Mouse (Mus musculus) ES-Bruce4 (cell line): ENCODE data around the gene Mpzl3. TPM values are rescaled to one million over a fixed set of nuclear protein-coding genes. Genes with fewer than 3 reads are reported as not detected.

Experiments
- H3K27ac ChIP-seq: 2 replicates; pipeline ENCODE4 v1.5.1; 2012; ENCODE audit warnings: low read length, inconsistent platforms; ENCODE audit not compliant: insufficient read depth
- H3K27me3 ChIP-seq: 2 replicates; pipeline ENCODE4 v1.6.1; 2012; ENCODE audit warnings: mild to moderate bottlenecking, low read length, inconsistent platforms; ENCODE audit not compliant: control insufficient read depth, poor library complexity, insufficient read depth, severe bottlenecking
- H3K36me3 ChIP-seq: 2 replicates; pipeline ENCODE4 v1.6.1; 2012; ENCODE audit warnings: inconsistent platforms, mild to moderate bottlenecking, low read length, moderate library complexity; ENCODE audit not compliant: control insufficient read depth, poor library complexity, insufficient read depth, severe bottlenecking
- H3K4me1 ChIP-seq: one replicate; pipeline ENCODE4 v1.8.1; 2011; ENCODE audit warnings: low read length; ENCODE audit not compliant: control insufficient read depth, insufficient read depth
- H3K4me3 ChIP-seq: 2 replicates; pipeline ENCODE4 v1.5.1; 2011; ENCODE audit warnings: low read depth, mild to moderate bottlenecking, low read length
- H3K9ac ChIP-seq: 2 replicates; pipeline ENCODE4 v1.6.1; 2012; ENCODE audit warnings: low read depth, mild to moderate bottlenecking, inconsistent platforms; ENCODE audit not compliant: poor library complexity, severe bottlenecking
- H3K9me3 ChIP-seq: replicated peaks from 2 replicates; pipeline ENCODE4 v1.6.1; 2012; ENCODE audit warnings: mild to moderate bottlenecking, low read length, inconsistent platforms; ENCODE audit not compliant: control insufficient read depth, poor library complexity, insufficient read depth, severe bottlenecking
- CTCF ChIP-seq: IDR thresholded peaks from one replicate; pipeline ENCODE4 v1.8.1; 2011; ENCODE audit warnings: low read depth, low read length
- EP300 ChIP-seq: IDR thresholded peaks from 2 replicates; pipeline ENCODE4 v1.6.1; 2011; ENCODE audit warnings: low read depth, low read length; ENCODE audit not compliant: insufficient read depth
- POLR2A ChIP-seq: IDR thresholded peaks from one replicate; pipeline ENCODE4 v1.8.1; 2011; ENCODE audit warnings: low read length; ENCODE audit not compliant: insufficient read depth
- polyA plus RNA-seq: library from polyadenylated mRNA; stranded (reverse); fragments of >200 nt; gene quantifications from 2 replicates; pipeline ENCODE4 v1.2.4, GENCODE M21; 2011; ENCODE audit warnings: low read depth; ENCODE audit not compliant: missing spikeins, insufficient read depth, insufficient read length

The Mpzl3 gene
- polyA plus RNA-seq, 1 experiment = 6.7 TPM

DNA sequence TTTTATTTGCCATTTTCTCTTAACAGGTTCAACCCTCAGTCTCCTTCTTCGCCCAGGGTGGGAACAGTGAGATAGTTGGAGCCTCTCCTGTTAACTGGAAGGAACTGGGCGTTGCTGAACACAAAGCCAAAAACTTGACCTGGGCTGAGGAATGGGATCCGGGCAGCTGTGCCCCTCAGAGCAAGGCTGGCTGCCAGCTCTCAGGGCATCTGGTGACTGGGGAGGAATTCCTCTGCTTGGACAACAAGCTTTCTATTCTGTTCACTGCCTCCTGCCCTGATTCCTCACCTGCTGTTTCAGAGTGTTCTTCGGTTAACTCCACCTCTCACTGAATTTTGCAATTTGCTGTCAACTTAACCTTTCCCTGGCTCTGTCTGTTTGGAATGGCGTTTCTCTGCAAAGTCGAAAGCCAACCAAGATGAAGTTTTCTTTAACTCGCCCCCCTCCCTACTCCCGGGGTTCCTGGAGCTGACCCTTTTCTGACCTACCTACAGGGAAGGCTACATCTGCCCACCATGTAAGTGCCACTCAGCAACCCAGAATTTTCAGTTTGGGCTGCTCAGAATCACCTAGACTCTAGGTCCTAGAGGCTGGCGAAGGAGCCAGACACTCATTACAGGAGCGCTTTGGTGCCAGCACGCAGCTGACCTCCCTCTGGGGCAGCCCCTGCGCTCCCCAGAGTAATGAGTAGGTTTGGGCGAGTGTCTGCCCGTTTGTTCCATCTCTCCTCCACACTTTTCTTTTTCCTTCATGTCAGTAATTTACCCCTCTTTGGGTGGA, 14.7 kb upstream of the Mpzl3 start:
- no peaks in the 10 kb centered on the region for H3K4me1 ChIP-seq
- H3K9me3 ChIP-seq = no peaks in the 10 kb centered on the region
- H3K27me3 ChIP-seq = no peaks in the 10 kb centered on the region
- H3K4me3 ChIP-seq = peak overlapping the region; percentile 12; the same call in 1 of the 2 replicates
- H3K9ac ChIP-seq = peak overlapping the region; percentile 72
- TF ChIP-seq CTCF = no peak
- no peak for TF ChIP-seq POLR2A
- TF ChIP-seq EP300 = no peak
- H3K27ac ChIP-seq = no peak overlapping the region
- H3K36me3 ChIP-seq = peaks cover 5% of the 10 kb centered on the region; the same call in 1 of the 2 replicates

DNA sequence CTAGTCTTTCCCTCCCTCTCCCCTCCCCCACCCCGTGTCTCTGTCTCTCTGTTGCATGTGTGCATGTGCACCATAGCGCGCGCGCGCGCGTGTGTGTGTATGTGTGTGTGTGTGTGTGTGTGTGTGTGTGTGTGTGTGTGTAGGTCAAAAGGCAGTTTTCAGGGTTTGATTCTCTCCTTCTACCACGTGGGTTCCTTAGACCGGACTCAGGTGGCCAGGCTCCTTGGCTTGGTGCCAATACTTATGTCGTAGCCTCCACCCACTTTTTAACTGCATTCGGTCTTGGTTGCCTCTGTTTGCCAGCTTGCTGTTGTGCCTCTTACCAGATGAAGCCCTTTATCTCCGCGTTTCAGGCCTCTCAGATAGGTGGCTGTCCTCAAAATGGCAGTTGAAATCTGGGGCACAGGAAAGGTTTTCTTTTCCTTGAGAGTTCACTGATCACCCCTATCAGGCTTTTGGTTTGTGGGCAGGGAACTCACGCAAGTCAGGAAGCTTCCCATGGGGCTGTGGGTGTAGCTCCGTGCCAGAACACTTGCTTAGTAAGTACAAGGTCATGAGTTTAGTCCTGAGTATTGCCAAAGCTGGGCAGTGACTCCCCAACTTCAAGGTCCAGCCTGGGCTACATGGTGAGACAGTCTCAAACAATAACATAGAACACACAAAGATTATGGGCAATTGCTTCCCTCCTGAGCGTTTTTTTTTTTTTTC, 13.7 kb upstream of the Mpzl3 start:
- Histone ChIP-seq H3K9ac (peak overlapping the region; percentile 72), H3K9me3 (no peaks in the 10 kb centered on the region), H3K4me1 (no peaks in the 10 kb centered on the region), H3K36me3 (peaks cover 6% of the 10 kb centered on the region; the same call in 1 of the 2 replicates), H3K27me3 (no peaks in the 10 kb centered on the region), H3K27ac (peak overlapping the region; percentile 85), H3K4me3 (no peak overlapping the region)
- TF ChIP-seq POLR2A = no peak
- TF ChIP-seq EP300 = no peak
- TF ChIP-seq CTCF = no peak

DNA sequence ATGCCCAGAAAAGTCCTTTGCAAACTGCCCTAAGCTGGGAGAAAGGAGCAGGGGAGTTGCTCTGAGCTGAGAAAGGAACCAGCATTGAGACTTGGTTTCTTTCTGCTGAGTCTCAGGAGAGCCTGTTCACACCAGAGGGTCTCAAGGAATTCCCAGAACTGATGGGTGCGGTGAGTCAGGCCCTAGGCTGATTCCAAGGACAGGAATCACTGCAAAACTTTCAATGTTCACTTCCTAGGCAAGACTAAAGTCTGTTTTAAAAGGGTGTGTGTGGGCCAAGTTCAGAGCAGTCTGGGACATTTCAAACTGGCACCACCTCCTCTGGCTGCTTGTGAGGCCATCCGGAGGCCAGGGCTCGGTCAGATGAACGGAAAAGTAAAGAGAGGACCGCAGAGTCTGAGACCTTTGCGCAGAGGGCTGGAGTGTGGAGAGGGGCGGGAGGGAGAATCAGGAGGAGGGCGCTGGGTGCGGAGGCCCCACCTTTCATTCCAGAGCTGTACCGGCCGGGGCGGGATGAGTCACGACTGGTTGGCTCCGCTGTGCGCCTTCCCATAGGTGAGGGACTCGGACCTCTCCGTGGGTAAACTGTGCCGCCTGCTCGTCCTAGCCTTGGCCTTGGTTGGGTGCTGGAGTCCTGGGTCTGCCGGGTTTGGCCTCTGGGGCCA, 12.8 kb upstream of the Mpzl3 start:
- H3K9ac ChIP-seq = peak overlapping the region; percentile 67

DNA sequence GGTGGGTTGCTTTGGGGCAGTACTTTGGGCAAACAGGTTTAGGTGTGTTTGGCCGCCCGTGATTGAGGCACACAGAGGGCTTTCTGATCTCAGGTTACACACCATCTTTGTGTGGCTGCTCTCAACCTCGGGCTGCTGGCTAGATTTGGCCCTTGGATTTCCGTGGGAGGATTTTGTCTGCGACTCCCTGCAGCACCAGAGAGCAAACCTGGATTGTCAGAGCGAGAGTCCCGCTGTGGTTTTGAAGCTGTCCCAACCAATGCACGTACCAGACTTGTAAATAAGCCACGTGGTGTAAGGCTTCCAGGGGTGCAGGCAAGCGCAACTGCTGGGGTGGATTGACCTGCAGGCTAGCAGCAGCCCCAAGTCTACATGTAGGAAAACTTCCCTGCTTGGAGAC, 12.0 kb upstream of the Mpzl3 start:
- Histone ChIP-seq H3K9ac (peak overlapping the region; percentile 67), H3K27ac (peak overlapping the region; percentile 25; the same call in 1 of the 2 replicates), H3K9me3 (no peaks in the 10 kb centered on the region), H3K4me1 (no peaks in the 10 kb centered on the region), H3K36me3 (peaks cover 12% of the 10 kb centered on the region), H3K27me3 (no peaks in the 10 kb centered on the region), H3K4me3 (peak overlapping the region; percentile 66)
- TF ChIP-seq EP300 (peak; percentile 29; the same call in 1 of the 2 replicates), CTCF (no peak)

More for the DNA sequence above, 12.8 kb upstream of the Mpzl3 start:
- TF ChIP-seq EP300 (0 out of 2 replicates have a peak, but pooled peaks have one; percentile 24), CTCF (no peak), POLR2A (peak; percentile 50)
- H3K4me1 ChIP-seq = no peaks in the 10 kb centered on the region
- H3K4me3 ChIP-seq = peak overlapping the region; percentile 66
- H3K9me3 ChIP-seq = no peaks in the 10 kb centered on the region
- peak overlapping the region; percentile 85 for H3K27ac ChIP-seq
- H3K36me3 ChIP-seq = peaks cover 8% of the 10 kb centered on the region; the same call in 1 of the 2 replicates
- H3K27me3 ChIP-seq = no peaks in the 10 kb centered on the region

DNA sequence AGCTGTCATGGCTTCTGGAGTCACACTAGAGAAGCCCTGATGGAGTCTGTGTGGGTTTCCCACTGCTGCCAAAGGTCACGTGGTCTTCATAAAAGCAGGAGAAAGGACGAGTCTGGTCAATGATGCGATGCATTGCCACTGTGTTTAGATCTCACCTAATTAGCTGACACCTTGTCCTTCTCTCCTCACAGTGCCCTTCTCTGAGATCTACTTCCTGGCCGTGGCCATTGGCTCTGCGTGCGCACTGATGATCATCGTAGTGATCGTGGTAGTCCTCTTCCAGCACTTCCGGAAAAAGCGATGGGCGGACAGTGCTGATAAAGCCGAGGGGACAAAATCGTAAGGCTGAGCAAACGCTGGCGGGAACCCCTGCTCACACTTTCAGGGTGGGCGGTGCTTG, 8.0 kb upstream of the Mpzl3 start:
- H3K4me3 ChIP-seq = no peak overlapping the region
- TF ChIP-seq CTCF (no peak), EP300 (no peak), POLR2A (no peak)
- no peak overlapping the region for H3K9ac ChIP-seq

DNA sequence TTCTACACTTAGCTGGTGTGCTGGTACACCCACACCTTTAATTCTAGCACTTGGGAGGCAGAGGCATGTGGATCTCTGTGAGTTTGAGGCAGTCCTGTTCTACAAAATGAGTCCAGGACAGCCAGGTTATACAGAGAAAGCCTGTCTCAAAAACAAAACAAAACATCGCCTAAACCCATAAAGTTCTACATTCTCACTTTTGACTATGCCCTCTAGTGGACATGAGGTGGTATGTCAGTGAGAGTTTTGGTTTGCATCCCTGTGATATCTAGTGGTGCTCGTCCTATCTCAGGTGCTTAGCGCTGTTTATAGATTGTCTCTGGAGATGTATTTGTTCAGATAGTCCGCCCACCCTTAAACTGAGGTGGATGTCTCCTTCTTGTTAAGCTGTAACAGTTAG, 6.5 kb upstream of the Mpzl3 start:
- Histone ChIP-seq H3K4me1 (no peaks in the 10 kb centered on the region), H3K4me3 (no peak overlapping the region), H3K9ac (no peak overlapping the region), H3K36me3 (peaks cover 30% of the 10 kb centered on the region), H3K9me3 (no peaks in the 10 kb centered on the region), H3K27me3 (no peaks in the 10 kb centered on the region), H3K27ac (no peak overlapping the region)
- no peak for TF ChIP-seq POLR2A
- peak; percentile 19 for TF ChIP-seq CTCF

More for the DNA sequence above, 8.0 kb upstream of the Mpzl3 start:
- Histone ChIP-seq H3K27ac (no peak overlapping the region), H3K27me3 (no peaks in the 10 kb centered on the region), H3K9me3 (no peaks in the 10 kb centered on the region), H3K4me1 (no peaks in the 10 kb centered on the region), H3K36me3 (peaks cover 29% of the 10 kb centered on the region)
